Mouse (Mus musculus) forelimb bud, embryonic 11.5 days (tissue): ENCODE results near the gene Tagln3.

Source experiments
- DNase-seq: peaks from one replicate; pipeline ENCODE4 v3.0.0-alpha.2; 2012; ENCODE audit warnings: low read depth, low spot score

Tagln3 gene

DNA sequence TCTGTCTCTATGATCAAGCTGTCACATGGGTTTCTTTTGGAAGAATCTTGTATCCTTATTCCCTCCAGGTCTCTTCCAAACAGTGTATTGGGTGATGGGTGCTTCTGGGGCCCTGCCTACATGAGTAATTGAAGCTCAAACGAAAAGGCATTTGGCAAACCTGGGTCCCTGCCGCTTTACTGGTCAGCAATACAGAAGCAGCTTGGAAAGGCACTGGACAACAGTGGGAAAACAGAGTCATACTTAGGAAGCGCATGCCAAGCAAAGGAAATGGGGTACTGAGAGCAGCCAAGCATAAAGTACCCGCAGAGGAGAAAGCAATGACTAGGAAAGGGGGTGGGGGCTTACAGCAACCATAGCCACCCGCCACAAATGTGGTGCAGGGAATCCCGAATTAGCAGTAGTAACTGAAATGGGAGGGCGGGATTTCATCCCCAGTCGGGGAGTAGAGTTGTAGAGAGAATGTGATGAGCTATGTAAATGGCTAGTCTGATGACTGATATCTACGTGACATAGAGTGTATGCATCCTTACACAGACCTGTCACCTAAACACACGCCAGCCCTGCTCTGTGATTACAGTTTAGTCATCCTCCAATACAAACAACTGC, 4.3 kb downstream of the Tagln3 start:
- DNase-seq = no peak

DNA sequence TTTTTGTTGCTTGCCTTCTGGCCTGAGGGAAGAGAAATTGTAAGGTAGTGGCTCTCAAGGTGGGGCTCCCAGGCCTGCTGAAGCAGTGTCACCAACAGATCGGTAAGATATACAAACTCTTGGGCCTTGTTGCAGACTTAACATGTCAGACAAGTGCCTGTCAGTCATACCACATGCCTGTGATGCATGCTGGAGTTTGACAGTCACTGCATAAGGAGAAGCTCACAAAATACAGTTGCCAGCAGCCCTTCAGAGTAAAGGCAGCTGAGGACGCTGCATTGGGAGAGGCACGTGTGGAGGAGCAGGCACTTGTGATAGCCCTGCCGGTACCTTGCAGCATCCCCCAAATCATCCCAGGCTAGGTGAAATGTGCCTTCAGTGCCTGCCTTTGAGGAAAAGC, 6.1 kb downstream of the Tagln3 start:
- DNase-seq = no peak

GRCm38 (mm10) chr16:45714489-45715150, 9.8 kb downstream of the Tagln3 start:
- no peak for DNase-seq

DNA sequence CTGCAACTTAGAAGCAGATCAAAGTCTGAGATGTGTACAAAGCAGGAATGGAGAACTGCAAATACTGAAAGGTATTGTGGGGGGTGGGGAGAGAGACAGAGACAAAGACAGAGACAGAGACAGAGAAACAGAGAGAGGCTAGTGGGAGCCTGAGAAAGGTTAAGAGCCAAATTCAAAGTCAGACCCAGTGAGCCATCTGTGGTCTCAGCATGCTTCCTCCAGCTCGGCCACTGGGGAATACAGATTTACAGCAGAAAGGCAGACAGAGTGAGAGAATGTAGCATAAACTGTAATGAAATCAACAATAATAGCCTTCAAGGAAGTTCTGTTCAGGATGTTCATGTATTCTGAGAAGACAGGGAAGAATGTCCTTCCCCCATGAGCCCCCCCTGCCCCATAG, 10.5 kb downstream of the Tagln3 start:
- DNase-seq = no peak

GRCm38 (mm10) chr16:45713261-45713660, 11.1 kb downstream of the Tagln3 start:
- DNase-seq = no peak

DNA sequence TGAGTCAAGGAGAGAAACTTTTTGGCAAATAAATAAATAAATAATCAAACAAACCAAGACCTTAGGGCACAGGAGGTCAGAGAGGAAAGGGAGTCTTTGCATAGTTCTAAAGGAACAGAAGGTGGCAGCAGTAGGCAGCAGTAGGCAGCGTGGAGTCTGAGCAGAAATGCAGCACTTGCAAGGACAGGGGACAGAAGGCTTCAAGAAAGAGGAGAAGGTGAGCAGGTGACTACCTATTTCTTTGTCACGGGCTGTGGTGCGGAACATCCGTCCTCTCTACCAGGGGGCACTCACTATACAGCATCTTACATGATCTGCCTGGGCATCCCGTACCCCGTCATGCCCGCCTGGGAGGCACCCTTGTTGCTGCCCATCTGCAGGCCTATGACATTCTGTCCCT, 13.1 kb downstream of the Tagln3 start:
- no peak for DNase-seq

- no peak for DNase-seq
Observed at GRCm38 (mm10) chr16:45699301-45699700, 25.1 kb downstream of the Tagln3 start.

DNA sequence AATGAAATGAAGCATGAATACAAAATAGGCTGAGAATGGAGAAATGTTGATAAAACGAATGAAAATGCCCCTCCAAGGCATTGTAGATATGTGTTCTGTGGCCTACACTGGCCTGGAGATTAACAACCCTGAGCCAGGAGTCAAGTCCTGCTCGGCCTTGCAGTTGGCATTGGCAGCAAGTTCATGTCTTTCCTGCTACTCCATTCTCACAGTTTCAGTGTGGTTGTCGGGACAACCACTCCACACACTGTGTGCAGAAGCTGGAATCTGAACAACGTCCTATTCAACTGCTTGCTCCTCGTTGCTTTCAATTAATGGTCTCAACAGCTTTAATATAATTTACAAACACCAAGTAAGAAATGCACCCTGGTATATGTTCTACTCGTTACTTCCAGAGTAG, 26.4 kb downstream of the Tagln3 start:
- no peak for DNase-seq

DNA sequence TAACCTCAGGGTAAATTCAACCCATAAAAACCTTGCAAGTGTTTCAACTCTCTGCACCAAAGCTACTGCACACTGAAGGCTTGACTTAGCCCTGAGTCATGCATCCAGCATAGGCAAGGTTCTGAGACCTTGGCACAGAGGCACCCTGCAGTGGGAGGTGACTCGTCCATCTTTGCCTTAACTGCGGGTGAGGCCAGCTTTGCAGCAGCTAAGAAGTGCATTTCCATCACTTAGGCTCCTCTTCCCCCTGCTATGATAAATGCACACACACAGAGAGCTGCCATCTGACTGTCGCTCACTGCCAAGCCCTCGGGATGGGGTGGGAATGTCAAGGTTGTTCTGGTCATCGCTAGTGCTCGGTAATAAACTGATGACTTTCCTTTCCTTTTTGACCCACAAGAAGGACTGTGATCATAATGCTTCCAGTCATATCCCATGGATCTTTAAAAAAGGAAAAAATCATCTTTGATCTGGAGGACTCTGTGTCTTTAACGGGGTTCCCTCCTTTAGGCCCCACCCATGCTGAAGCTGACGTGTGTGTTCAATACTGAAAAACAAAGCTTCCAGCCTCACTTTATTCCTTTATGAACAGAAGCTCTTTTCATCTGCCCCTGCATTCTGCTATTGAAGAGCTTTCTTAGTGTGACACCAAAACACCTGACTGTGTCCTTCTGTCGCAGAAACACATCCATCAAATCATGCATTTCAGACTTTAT, 28.8 kb downstream of the Tagln3 start:
- DNase-seq = no peak

DNA sequence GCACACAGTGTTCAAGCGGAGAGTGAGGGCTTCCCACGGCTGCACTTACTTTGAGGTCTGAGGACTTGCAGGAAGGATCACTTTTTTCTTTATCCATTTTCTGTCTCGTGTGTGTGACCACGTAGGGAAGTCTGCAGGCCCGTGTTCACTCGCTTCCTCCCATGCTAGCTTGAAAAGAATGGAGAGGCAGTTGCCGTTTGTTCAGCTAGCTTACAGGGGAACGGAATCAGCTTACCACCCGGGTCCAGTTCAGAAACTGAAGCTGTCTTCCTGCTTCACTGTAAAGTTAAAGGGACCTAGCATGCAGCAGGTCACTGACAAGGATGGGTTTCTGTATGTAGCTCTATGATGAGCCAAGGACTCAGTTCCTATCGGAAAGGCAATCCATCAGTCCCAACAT, 30.9 kb downstream of the Tagln3 start, which contains the start of gene Tmprss7:
Gene Tmprss7, minus strand, starts transcription at position 101 of the 400 bp plus-strand sequence.
- no peak for DNase-seq

DNA sequence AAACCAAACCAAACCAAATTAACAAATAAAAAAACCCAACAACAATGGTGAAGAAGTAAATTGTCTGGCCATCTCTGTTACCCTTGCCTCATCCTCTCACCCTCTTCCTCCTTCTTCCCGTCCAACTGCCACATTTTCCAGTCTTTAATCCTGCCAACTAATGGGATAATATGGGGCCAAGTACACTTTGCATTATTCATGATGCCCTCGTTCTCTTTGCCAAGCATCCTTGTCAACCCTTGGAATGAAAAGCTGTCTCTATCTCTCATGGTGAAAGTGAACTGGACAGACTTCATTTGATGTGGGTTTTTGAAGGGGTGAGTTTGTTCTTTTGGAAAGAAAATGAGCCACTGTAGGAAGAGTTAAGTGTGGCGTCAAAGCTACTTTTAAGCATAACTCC, 31.6 kb downstream of the Tagln3 start:
- DNase-seq = no peak

DNA sequence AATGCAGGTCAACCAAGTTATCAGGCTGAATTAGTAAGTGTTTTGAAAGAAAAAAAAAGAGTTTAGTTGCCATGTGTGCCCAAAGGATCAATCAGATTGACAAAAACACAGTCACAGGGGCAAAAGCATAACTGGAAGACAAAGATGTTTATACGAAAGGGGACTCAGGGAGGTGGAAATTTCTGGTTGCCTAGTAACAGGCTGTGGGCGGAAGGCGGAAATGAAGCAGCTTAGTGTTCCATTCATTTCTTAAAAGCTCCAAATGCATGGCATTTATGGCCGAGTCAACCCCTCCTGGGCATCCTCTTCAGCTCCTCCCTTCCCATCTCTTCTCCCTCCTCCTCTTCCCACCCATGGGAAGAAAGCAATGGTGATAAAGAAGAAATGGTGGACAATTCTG, 34.2 kb downstream of the Tagln3 start:
- DNase-seq = no peak

GRCm38 (mm10) chr16:45686833-45687232, 37.6 kb downstream of the Tagln3 start:
- DNase-seq = no peak

GRCm38 (mm10) chr16:45685295-45685694, 39.1 kb downstream of the Tagln3 start:
- no peak for DNase-seq

DNA sequence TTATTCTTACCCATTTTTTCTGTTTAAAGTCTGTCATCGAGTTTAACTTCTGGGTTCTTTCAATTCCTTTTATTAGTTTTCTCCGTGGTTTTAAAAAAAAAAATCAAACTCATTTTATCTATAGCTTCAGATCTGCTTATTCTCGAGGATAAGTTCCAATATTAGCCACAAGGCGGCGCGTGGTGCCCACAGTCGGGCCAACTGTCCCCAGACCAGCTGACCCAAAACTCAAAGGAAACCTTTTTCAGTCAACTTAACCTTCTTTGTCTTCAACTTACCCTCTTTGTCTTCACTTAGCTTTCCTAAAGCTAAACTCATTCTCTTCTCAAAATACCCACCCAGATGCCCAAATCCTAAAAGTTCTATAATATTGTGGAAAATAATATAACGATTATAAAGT, 39.6 kb downstream of the Tagln3 start:
- peak; percentile 56 for DNase-seq

DNA sequence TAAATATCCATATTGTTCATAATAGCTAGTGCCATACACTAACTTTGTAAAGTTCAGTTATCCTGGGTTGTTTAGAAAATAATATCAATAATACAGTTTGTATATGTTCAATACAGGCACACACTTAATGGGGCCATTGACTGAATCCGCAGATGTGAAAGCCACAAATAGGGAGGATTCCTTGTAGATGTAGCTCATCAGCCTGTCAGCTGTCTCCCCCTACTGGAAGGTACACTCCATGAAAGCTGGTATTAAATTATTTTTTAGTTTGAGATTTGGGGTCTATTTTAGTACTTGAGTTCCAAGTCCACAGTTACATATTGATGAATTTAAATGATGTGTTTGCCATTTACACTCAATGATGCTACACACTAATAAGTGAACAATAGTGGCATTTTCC, 47.9 kb downstream of the Tagln3 start:
- no peak for DNase-seq

DNA sequence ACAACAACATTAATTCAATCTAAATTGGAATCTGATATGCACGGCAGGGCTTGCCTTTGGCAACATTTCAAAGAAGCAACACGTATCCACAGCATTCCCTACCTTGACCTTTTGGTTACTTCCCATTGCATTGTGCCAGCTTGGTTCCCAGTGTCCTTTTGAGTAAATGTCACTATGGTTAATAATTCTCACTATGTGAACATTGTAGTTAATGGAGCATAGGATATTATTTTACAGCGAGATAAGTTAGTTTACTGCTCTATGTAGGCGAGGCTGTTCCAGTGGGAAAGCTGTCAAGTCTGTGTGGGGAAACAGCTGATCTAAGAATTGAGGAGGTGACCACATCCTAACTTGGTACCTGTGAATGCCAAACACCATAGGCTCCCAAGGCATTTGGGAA, 54.4 kb downstream of the Tagln3 start:
- DNase-seq = no peak

GRCm38 (mm10) chr16:45668178-45668577, 56.2 kb downstream of the Tagln3 start:
- DNase-seq = no peak

- DNase-seq = no peak
Observed at GRCm38 (mm10) chr16:45666136-45666535, 58.3 kb downstream of the Tagln3 start.

DNA sequence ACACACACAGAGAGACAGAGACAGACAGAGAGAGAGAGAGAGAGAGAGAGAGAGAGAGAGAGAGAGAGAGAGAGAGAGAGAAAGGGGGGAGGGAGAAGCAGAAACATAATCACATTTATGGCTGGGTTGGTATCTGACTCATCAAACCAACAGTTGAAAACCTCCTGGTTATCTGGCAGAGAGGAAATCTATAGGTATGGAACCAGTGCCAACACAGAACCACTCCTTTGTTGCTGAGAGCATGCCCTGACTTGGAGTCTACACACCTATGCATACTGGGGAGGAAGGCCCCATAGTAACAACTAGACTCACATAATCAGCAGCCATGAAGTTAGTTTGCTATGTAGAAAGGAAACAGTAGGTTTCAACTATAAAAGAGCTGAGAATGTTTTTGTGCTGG, 62.0 kb downstream of the Tagln3 start:
- DNase-seq = no peak
